Mouse (Mus musculus) liver, adult (tissue): ENCODE measurements around the gene Pithd1.

Experiments
- GATA4 ChIP-seq: IDR thresholded peaks from 2 replicates; pipeline ENCODE4 v1.6.1; 2014; ENCODE audit warnings: mild to moderate bottlenecking, low read length; ENCODE audit not compliant: insufficient replicate concordance

The Pithd1 gene

GRCm38 (mm10) chr4:135950365-135950764, 36.7 kb downstream of the Pithd1 start:
- TF ChIP-seq GATA4, result no peak

- TF ChIP-seq GATA4, result no peak
Measured at GRCm38 (mm10) chr4:135949911-135950310, 37.2 kb downstream of the Pithd1 start.

- TF ChIP-seq GATA4, result no peak
Measured at GRCm38 (mm10) chr4:135949475-135949874, 37.6 kb downstream of the Pithd1 start.

GRCm38 (mm10) chr4:135948142-135948541, 38.9 kb downstream of the Pithd1 start:
- TF ChIP-seq GATA4, result no peak

- TF ChIP-seq GATA4, result no peak
Measured at GRCm38 (mm10) chr4:135946659-135947301, 40.3 kb downstream of the Pithd1 start.

- no peak for TF ChIP-seq GATA4
Measured at GRCm38 (mm10) chr4:135946278-135946658, 40.8 kb downstream of the Pithd1 start, which contains the start of gene Hmgcl. Gene Hmgcl, plus strand, starts transcription at chr4:135946448.

- no peak for TF ChIP-seq GATA4
Measured at GRCm38 (mm10) chr4:135945706-135946105, 41.4 kb downstream of the Pithd1 start.

- TF ChIP-seq GATA4, result peak; percentile 35; the same call in 1 of the 2 replicates
Measured at GRCm38 (mm10) chr4:135943389-135943788, 43.7 kb downstream of the Pithd1 start.

- no peak for TF ChIP-seq GATA4
Measured at GRCm38 (mm10) chr4:135942193-135942592, 44.9 kb downstream of the Pithd1 start.

- TF ChIP-seq GATA4, result no peak
Measured at GRCm38 (mm10) chr4:135938858-135939257, 48.2 kb downstream of the Pithd1 start.

GRCm38 (mm10) chr4:135935502-135935901, 51.6 kb downstream of the Pithd1 start:
- TF ChIP-seq GATA4, result no peak

- no peak for TF ChIP-seq GATA4
Measured at GRCm38 (mm10) chr4:135934708-135935500, 52.2 kb downstream of the Pithd1 start.

GRCm38 (mm10) chr4:135931832-135932231, 55.2 kb downstream of the Pithd1 start:
- TF ChIP-seq GATA4, result no peak

- TF ChIP-seq GATA4, result no peak
Measured at GRCm38 (mm10) chr4:135930239-135930638, 56.8 kb downstream of the Pithd1 start.

- no peak for TF ChIP-seq GATA4
Measured at GRCm38 (mm10) chr4:135929828-135930227, 57.2 kb downstream of the Pithd1 start.

- no peak for TF ChIP-seq GATA4
Measured at GRCm38 (mm10) chr4:135929405-135929804, 57.7 kb downstream of the Pithd1 start.
